Mouse (Mus musculus): ENCODE results near the gene Slc25a51.

DNA sequence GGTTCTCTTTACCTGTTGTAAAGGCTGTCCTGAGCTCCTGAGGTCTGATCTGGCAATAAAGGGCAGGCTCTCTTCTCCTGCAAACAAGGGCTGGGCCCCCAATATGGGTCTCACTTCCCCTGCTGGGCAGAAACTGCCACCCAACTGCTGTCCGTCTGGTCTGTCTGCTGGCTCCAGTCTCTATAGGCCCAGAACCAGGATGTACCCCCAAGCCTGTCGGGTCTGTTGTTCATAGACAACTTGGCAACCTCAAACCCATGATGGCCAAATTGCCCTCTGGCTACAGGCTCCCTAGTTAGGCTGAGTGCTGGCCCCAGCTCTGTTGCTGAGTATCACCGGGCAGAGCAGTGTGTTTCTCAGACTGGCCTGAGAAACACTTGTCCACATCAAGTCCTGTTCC is 23.2 kb upstream of the Slc25a51 start:
- TF ChIP-seq TAL1 (IDR thresholded peaks at IDR 0.05; ENCODE audit: low read length) (no peak), GATA1 (IDR thresholded peaks at IDR 0.05; ENCODE audit: low read length) (no peak)
